Mouse (Mus musculus): ENCODE results near the gene Prkag3. TPM values are rescaled to one million over a fixed set of nuclear protein-coding genes. Genes with fewer than 3 reads are reported as not detected.

Prkag3 gene
- 0.13 and 0.15 TPM in 2 replicates for polyA plus RNA-seq (2014; fragmentation: Nextera tagmentation; extraction: Ambion mirVana)

DNA sequence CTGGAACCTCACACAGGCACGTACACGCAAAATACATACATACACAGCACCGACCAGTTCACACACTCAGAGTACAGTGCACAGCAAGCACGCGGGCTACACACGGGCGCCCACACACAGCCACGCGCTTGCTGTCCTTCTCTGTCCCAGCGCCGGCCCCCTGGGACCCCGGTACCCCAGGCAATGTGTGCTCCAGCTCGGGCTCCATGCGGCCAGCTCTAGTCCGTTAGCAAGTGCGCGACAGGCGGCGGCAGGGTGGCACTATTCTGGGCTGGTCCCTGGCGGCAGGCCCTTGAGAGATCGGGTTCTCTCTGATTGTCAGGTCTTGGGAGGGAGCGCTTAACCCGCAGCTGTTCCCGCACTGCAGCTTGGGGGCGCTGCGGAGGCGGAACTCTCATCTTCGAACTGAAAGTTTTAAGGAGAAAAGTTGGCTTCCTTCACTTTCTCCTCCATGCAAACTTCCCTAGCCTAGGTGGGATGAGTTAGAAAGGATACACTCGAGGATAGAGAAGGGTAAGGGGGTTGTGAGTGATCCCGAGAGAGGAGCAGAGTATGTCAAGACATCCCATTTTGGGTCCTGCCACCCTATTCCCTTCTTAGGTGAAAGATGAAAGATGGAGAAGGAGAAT is at the start of gene Prkag3:
Gene Prkag3, minus strand, starts transcription at position 579 of the 629 bp plus-strand sequence.
- H3K4me3 ChIP-seq (ENCODE audit: low read length): peak within 1 kb of the TSS; percentile 25
- peak within 1 kb of the TSS; percentile 34; the same call in 1 of the 2 replicates for H3K9ac ChIP-seq (ENCODE audit: low read depth, low read length)
- peak; percentile 79 for ATAC-seq (ENCODE audit: low FRiP score, low TSS enrichment)
- WGBS: 7% methylated on average over 30 of the region's 30 CpGs
- H3K4me1 ChIP-seq (ENCODE audit: control insufficient read depth, insufficient read depth, low read length): 0 out of 2 replicates have a peak, but pooled peaks cover 3% of the 10 kb centered on the region
- peaks cover 3% of the 10 kb centered on the region; the same call in 1 of the 2 replicates for H3K27me3 ChIP-seq (ENCODE audit: control insufficient read depth, insufficient read depth, low read length)
- H3K9me3 ChIP-seq (ENCODE audit: control insufficient read depth, low read length): no peaks in the 10 kb centered on the region
- no peak within 1 kb of the TSS for H3K27ac ChIP-seq (ENCODE audit: low read depth, low read length)
- H3K4me2 ChIP-seq (replicated peaks; ENCODE audit: low read depth, low read length): peak within 1 kb of the TSS; percentile 49
- no peaks in the 10 kb centered on the region for H3K36me3 ChIP-seq (ENCODE audit: control insufficient read depth, insufficient read depth, low read length)

- WGBS: 17% methylated on average over 5 of the region's 5 CpGs
- no peaks in the 10 kb centered on the region for H3K9me3 ChIP-seq (ENCODE audit: control insufficient read depth, low read length)
- ATAC-seq (ENCODE audit: low FRiP score, low TSS enrichment): peak; percentile 32
- H3K36me3 ChIP-seq (ENCODE audit: control insufficient read depth, insufficient read depth, low read length): no peaks in the 10 kb centered on the region
- no peak overlapping the region for H3K4me2 ChIP-seq (replicated peaks; ENCODE audit: low read depth, low read length)
- peaks cover 94% of the 10 kb centered on the region for H3K27me3 ChIP-seq (ENCODE audit: control insufficient read depth, insufficient read depth, low read length)
- peaks cover 17% of the 10 kb centered on the region for H3K4me1 ChIP-seq (ENCODE audit: control insufficient read depth, insufficient read depth, low read length)
- H3K27ac ChIP-seq (ENCODE audit: low read depth, low read length): no peak overlapping the region
- H3K9ac ChIP-seq (ENCODE audit: low read depth, low read length): no peak overlapping the region
- no peak overlapping the region for H3K4me3 ChIP-seq (ENCODE audit: low read length)
These were observed 48.4 kb upstream of the Prkag3 start for GRCm38 (mm10) chr1:74797459-74797858.

DNA sequence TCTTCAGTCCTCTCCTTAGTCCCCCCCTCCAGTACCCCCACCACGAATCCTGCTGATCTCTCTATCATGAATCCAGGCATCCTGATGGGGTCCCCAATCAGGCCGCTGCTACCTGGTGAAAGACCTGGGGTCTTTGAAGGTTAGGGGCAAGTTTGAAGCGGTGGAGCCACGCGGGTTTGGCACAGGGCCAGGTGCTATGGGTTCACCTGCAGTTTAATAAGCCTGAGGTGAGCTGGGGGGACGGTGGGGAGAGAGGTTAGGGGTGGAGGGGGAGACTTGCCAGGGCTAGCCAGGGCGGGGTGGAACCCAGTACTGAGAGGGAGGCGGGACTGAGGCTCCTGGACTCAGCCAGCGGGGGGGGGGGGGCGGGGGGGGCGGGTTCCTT is 46.1 kb upstream of the Prkag3 start:
- Histone ChIP-seq H3K4me3 (ENCODE audit: low read length) (0 out of 2 replicates have a peak overlapping the region, but pooled peaks have one; percentile 25), H3K27me3 (ENCODE audit: control insufficient read depth, insufficient read depth, low read length) (peaks cover 96% of the 10 kb centered on the region), H3K36me3 (ENCODE audit: control insufficient read depth, insufficient read depth, low read length) (no peaks in the 10 kb centered on the region), H3K9me3 (ENCODE audit: control insufficient read depth, low read length) (no peaks in the 10 kb centered on the region), H3K27ac (ENCODE audit: low read depth, low read length) (no peak overlapping the region), H3K4me2 (replicated peaks; ENCODE audit: low read depth, low read length) (peak overlapping the region; percentile 40), H3K4me1 (ENCODE audit: control insufficient read depth, insufficient read depth, low read length) (peaks cover 16% of the 10 kb centered on the region), H3K9ac (ENCODE audit: low read depth, low read length) (no peak overlapping the region)
- WGBS: 9% methylated on average over 9 of the region's 11 CpGs
- no peak for ATAC-seq (ENCODE audit: low FRiP score, low TSS enrichment)

- H3K4me3 ChIP-seq (ENCODE audit: low read length): peak overlapping the region; percentile 25
- no peaks in the 10 kb centered on the region for H3K36me3 ChIP-seq (ENCODE audit: control insufficient read depth, insufficient read depth, low read length)
- peaks cover 96% of the 10 kb centered on the region for H3K27me3 ChIP-seq (ENCODE audit: control insufficient read depth, insufficient read depth, low read length)
- H3K9me3 ChIP-seq (ENCODE audit: control insufficient read depth, low read length): no peaks in the 10 kb centered on the region
- peak overlapping the region; percentile 40 for H3K4me2 ChIP-seq (replicated peaks; ENCODE audit: low read depth, low read length)
- H3K4me1 ChIP-seq (ENCODE audit: control insufficient read depth, insufficient read depth, low read length): peaks cover 16% of the 10 kb centered on the region
- peak overlapping the region; percentile 28; the same call in 1 of the 2 replicates for H3K9ac ChIP-seq (ENCODE audit: low read depth, low read length)
- WGBS: 2% methylated on average over 38 of the region's 38 CpGs
- H3K27ac ChIP-seq (ENCODE audit: low read depth, low read length): no peak overlapping the region
- no peak; the same call in none of the 2 replicates for ATAC-seq (ENCODE audit: low FRiP score, low TSS enrichment)
These were observed 45.6 kb upstream of the Prkag3 start for GRCm38 (mm10) chr1:74794487-74795144.

GRCm38 (mm10) chr1:74792831-74793660 is 44.0 kb upstream of the Prkag3 start:
- H3K9ac ChIP-seq (ENCODE audit: low read depth, low read length): no peak overlapping the region
- ATAC-seq (ENCODE audit: low FRiP score, low TSS enrichment): no peak
- 19% methylated on average over 19 of the region's 19 CpGs for WGBS
- peaks cover 16% of the 10 kb centered on the region for H3K4me1 ChIP-seq (ENCODE audit: control insufficient read depth, insufficient read depth, low read length)
- no peak overlapping the region for H3K4me2 ChIP-seq (replicated peaks; ENCODE audit: low read depth, low read length)
- no peaks in the 10 kb centered on the region for H3K36me3 ChIP-seq (ENCODE audit: control insufficient read depth, insufficient read depth, low read length)
- H3K27ac ChIP-seq (ENCODE audit: low read depth, low read length): no peak overlapping the region
- no peak overlapping the region for H3K4me3 ChIP-seq (ENCODE audit: low read length)
- H3K27me3 ChIP-seq (ENCODE audit: control insufficient read depth, insufficient read depth, low read length): peaks cover 98% of the 10 kb centered on the region
- H3K9me3 ChIP-seq (ENCODE audit: control insufficient read depth, low read length): no peaks in the 10 kb centered on the region

DNA sequence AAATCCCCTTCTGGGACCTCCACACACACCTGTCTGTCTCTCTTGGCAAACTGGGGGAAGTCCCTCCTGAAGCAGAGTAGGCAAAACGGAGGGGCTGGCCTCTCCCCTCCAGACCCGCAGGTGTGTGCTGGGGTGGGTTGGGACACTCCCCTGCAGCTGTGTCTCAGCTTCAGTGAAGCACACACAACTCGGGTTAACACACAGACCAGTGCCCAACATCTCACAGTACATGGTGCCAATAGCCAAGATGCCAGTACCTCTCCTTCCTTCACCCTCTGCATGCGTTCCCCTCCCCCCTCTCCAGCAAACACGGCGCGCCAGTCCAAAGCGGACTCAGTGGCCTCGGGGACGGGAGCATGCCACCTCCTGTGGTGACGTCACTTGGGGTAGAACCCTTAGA is 42.2 kb upstream of the Prkag3 start, which contains the start of gene Wnt10a:
Gene Wnt10a, plus strand, starts transcription at position 268 of the 400 bp plus-strand sequence.
- Histone ChIP-seq H3K36me3 (ENCODE audit: control insufficient read depth, insufficient read depth, low read length) (no peaks in the 10 kb centered on the region), H3K4me1 (ENCODE audit: control insufficient read depth, insufficient read depth, low read length) (peaks cover 16% of the 10 kb centered on the region), H3K27me3 (ENCODE audit: control insufficient read depth, insufficient read depth, low read length) (peaks cover 99% of the 10 kb centered on the region), H3K4me3 (ENCODE audit: low read length) (peak within 1 kb of the TSS; percentile 26), H3K9ac (ENCODE audit: low read depth, low read length) (peak within 1 kb of the TSS; percentile 20; the same call in 1 of the 2 replicates), H3K4me2 (replicated peaks; ENCODE audit: low read depth, low read length) (peak within 1 kb of the TSS; percentile 48), H3K9me3 (ENCODE audit: control insufficient read depth, low read length) (no peaks in the 10 kb centered on the region), H3K27ac (ENCODE audit: low read depth, low read length) (no peak within 1 kb of the TSS)
- 2% methylated on average over 11 of the region's 11 CpGs for WGBS
- no peak for ATAC-seq (ENCODE audit: low FRiP score, low TSS enrichment)

GRCm38 (mm10) chr1:74790095-74790494 is 41.1 kb upstream of the Prkag3 start:
- no peak for ATAC-seq (ENCODE audit: low FRiP score, low TSS enrichment)
- Histone ChIP-seq H3K9ac (ENCODE audit: low read depth, low read length) (no peak overlapping the region), H3K9me3 (ENCODE audit: control insufficient read depth, low read length) (no peaks in the 10 kb centered on the region), H3K27ac (ENCODE audit: low read depth, low read length) (no peak overlapping the region), H3K4me3 (ENCODE audit: low read length) (no peak overlapping the region), H3K4me1 (ENCODE audit: control insufficient read depth, insufficient read depth, low read length) (peaks cover 16% of the 10 kb centered on the region), H3K36me3 (ENCODE audit: control insufficient read depth, insufficient read depth, low read length) (no peaks in the 10 kb centered on the region), H3K27me3 (ENCODE audit: control insufficient read depth, insufficient read depth, low read length) (peaks cover 97% of the 10 kb centered on the region), H3K4me2 (replicated peaks; ENCODE audit: low read depth, low read length) (no peak overlapping the region)
- 9% methylated on average over 3 of the region's 3 CpGs for WGBS

DNA sequence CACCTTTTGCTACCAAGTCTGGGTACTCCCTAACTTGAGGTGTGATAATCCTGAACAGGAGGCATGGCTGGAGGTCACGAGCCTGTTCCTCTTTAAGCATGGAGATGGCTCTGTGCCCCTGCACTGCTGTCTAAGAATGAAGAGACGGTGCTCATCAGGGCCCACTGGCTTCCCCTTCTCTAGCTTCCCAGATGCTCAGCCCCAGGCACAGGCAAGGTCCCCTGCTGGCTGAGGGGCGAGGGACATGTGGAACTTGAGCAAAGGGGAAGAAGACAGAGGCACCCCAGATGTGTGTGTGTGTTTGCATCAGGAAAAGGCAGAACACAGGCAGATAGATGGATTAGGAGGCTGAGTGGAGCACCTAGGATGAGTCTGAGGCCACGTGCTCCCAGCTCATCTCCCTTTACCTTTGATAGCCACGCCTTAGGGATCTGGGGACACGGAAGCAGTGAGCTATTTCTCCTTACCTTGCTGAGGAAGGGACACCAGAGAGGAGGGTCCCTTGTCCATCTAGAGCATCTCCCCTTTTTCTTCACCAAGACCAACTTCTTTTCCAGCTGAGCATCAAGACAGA is 39.7 kb upstream of the Prkag3 start:
- Histone ChIP-seq H3K4me1 (ENCODE audit: control insufficient read depth, insufficient read depth, low read length) (peaks cover 13% of the 10 kb centered on the region; the same call in 1 of the 2 replicates), H3K36me3 (ENCODE audit: control insufficient read depth, insufficient read depth, low read length) (no peaks in the 10 kb centered on the region), H3K27ac (ENCODE audit: low read depth, low read length) (no peak overlapping the region), H3K27me3 (ENCODE audit: control insufficient read depth, insufficient read depth, low read length) (peaks cover 97% of the 10 kb centered on the region), H3K9ac (ENCODE audit: low read depth, low read length) (no peak overlapping the region), H3K4me2 (replicated peaks; ENCODE audit: low read depth, low read length) (no peak overlapping the region), H3K9me3 (ENCODE audit: control insufficient read depth, low read length) (no peaks in the 10 kb centered on the region), H3K4me3 (ENCODE audit: low read length) (no peak overlapping the region)
- ATAC-seq (ENCODE audit: low FRiP score, low TSS enrichment): no peak
- 27% methylated on average over 6 of the region's 6 CpGs for WGBS
